Mouse (Mus musculus) thymus, postnatal 36 days (tissue): ENCODE results near the gene Glmp.
"Not testable (repeated sequence)": the region's sequence is repeated elsewhere in the genome, so short reads cannot be mapped to it uniquely, and the experiment has no call there.

Experiments
- DNase-seq, 2 experiments: peaks; one replicate each; pipeline ENCODE4 v3.0.0; 2022; ENCODE audit warnings: mixed read lengths in 2 of 2

Glmp gene

DNA sequence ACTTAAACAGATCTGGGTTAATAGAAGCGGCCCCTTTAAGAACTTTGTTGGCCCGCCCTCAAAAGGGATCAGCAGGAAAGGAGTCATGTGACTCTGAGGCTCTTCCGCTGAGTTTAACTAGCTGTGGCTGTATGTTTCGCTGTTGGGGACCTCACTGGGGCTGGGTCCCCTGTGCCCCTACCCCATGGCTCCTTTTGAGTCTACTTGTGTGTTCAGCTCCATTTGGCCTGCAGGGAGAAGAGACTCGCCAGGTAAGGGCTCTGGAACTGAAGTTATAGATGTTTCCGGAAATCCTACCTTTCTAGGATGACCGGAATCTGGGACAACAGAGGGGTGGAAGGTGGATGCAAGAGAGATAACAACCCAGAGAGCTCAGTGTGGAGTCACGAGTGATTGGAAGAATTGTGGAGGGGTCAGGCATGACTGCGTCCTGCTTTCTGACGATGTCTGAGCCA is at the start of gene Glmp:
Gene Glmp, plus strand, starts transcription at position 73 of the 455 bp plus-strand sequence.
- DNase-seq: peak; percentile 37 to 49

DNA sequence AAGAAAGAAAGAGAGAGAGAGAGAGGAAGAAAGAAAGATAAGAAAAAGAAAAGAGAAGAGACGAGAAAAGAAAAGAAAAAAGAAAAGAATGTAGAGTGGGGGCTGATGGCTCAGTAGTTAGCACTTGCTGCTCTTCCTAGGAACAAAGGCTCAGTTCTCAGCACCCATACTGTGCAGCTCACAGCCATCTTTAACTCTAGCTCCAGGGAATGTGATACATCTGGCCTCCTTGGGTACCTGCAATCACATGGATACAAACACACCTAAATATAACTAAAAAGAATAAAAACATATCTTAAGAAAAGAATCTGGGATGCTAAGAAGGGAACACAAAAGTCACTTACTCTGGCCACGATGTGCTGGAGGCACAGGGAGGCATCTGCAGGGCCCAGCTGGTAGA is 48.7 kb upstream of the Glmp start:
- no peak for DNase-seq

DNA sequence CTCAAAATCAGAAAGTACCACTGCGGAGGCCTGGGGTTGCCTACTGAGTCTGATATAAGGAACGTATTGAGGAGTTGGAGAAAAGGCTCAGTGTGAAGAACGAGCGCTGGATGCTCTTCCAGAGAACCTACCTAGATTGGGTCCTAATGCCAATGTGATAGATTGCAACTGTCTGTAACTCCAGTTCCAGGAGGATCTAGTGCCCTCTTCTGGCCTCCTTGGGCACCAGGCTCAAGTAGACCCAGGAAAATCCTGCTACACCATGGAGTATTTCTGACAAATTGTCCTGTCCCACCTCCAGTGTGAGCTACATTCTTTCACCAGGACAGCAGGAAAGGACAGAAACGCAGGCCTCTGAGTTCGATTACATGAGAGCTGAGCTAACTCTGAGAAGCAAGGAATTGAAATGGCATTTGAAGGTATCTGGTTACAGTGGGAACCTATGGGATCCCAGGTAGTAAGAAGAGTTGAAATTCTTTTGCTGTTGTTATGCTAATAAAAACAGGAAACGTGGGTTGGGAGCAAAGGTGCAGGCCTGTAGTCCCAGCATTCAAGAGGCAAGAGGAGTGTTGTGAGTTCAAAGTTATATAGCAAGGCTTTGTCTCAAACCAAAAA is 48.2 kb upstream of the Glmp start:
- DNase-seq: no peak

DNA sequence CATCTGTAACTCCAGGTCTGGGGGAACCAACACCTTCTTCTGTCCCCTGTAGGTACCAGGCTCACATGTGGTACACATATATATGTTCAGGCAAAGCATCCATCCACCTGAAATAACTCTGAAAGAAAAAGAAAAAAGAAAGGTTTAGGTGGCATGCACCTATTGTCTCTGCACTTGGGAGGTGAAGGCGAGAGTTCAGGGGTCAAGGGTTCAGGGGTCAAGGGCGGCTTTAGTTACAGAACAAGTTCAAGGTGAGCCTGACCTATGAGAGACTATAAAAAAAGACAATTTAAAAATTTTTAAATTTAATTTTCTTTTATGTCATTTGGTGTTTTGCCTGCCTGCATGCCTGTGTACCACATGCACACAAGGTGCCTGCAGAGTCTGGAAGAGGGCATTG is 44.8 kb upstream of the Glmp start:
- DNase-seq: no peak

DNA sequence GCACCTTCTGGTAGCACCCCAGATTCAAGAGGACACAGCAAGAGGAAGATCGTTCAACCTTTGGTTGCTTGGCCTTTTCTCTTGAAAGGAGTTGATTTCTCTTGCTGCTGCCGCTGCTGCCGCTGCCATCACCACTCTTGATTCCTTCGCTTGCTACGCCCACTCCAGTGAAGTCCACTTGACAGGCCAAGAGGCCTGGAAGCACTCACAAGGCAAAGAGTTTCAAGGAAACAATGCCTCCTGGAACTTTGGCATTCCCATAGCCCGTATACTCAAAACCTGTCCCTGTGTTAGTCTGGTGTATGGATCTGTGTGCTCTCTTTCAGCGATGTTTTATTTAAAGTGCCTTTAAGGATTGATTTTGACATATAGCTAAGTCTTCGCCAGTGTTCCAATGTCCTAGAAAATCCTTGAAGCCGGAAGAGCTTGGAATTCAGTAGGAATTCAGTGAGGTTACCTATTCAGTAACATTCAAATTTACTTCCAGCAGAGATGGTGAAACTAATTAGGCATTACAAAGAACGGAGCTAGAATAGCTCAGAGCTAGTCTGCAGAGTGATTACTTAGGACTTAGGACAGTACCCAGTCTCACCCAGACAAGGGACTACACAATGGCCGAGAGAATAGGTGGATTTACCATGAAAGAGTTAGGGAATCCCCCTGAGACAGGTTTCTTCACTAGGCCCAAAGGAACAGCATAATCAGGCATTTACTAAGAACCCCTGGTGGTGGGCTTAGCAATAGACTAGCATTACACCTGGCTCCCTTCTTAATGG is 43.5 kb upstream of the Glmp start:
- not testable (repeated sequence) for DNase-seq

DNA sequence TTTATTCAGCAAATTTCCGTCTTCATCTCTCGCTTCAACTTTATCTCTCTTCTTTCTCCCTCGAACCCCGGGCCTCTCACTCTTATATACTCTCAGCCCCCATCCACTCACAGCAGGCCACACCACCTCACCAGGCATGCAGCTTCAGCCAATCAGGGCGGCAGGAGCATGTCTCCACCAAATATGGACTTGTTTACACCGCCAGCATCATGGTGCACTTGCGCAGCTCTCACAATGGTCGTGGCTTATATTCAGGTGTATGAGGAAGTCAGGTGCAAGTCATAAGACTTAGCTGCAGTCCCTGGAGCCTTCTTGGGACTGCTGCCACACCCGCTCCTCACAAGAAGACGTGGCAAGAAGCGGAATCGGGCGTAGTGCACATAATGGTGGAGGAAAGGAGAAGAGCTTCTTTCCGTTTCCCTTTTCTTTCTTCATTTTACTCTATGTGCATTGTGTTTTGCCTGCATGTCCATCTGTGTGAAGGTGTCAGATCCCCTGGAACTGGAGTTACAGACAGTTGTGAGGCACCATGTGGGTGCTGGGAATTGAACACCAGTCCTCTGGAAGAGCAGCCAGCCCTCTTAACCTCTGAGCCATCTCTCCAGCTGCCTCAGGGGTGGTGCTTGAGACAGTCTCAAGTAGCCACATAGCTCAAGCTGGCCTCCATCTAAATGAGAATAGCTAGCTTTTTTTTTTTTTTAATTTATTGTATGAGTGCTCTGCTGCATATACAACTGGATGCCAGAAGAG is 39.8 kb upstream of the Glmp start:
- DNase-seq: not testable (repeated sequence)

DNA sequence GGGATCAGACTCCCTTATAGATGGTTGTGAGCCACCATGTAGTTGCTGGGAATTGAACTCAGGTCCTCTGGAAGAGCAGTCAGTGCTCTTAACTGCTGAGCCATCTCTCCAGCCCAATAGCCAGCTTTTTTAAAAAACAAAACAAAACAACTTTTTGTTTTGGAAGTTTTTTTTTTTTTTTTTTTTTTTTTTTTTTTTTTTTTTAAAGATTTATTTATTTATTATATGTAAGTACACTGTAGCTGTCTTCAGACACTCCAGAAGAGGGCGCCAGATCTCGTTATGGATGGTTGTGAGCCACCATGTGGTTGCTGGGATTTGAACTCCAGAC is 39.3 kb upstream of the Glmp start:
- DNase-seq: not testable (repeated sequence)

DNA sequence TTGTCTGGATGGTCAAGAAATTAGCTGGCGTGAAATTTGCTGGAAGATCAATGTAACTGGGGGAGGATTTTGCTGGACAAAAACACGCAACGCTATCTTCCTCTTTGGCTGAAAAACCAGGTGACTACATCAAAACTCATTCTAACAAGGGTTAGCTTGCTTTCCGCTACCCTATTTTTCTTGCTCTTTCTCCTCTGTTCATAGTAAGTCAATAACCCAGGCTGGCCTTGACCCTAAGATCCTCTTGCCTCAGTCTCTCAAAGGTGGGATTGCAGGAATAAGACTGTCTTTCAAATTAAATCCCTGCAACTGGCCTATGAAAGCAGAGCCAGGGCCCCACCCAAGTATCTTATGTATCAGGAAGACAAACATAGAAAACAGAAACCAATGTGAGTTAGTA is 37.7 kb upstream of the Glmp start, which contains the start of gene Gm38392:
Gene Gm38392, minus strand, starts transcription at position 101 of the 400 bp plus-strand sequence.
- no peak for DNase-seq

DNA sequence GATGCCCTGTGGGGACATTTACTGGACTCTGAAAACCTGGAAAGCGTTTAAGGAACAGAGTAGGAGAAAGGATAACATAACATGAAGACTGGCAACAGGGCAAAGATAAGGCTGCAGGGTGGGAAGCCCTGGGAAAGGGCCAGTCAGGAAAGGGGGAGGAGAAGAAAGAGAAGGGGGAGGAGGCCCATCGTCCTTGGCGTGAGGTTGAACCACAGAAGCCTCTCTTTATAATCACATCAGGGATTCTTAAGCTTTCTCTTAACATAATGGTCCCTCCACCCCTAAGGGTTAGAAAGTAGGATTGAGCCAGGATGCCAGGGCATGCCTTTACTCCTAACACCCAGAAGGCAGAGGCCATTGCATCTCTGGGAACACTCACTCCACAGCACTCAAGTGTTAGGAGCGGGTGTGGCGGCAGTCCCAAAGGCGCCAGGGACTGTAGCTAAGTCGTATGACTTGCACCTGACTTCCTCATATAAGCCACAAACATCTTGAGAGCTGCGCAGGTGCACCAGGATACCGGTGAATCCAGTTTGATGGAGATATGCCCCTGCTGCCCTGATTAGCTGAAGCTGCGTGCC is 36.6 kb upstream of the Glmp start:
- DNase-seq: not testable (repeated sequence)

DNA sequence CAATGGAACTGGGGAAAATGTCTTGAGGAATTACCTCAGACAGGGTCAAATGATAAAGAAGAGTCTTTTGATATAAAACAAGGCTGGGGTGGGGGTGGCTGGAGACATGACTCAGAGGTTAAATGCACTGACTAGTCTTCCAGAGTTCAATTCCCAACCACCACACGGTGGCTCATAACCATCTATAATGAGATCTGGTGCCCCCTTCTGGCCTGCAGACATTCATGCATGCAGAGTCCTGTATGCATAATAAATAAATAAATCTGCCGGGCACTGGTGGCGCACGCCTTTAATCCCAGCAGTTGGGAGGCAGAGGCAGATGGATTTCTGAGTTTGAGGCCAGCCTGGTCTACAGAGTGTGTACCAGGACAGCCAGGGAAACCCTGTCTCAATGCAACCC is 32.9 kb upstream of the Glmp start:
- DNase-seq: peak; percentile 18 to 26

DNA sequence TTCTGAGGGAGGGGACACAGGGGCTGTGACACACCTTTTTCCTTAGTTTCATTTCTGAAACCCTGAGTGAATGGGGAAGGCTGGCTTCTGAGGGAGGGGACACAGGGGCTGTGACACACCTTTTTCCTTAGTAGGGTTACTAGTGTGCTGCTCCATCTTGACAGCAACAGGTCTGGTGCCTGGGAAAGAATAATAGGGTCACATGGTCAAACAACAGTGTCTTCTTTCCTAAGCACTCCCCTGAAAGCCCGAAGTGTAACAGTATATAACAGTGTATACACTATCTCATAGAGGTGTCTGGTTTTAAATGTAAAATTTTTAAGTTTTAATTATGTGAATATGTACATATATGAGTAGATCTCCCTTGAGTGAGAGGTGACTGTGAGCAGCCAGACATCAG is 29.6 kb upstream of the Glmp start:
- DNase-seq: not testable (repeated sequence)

DNA sequence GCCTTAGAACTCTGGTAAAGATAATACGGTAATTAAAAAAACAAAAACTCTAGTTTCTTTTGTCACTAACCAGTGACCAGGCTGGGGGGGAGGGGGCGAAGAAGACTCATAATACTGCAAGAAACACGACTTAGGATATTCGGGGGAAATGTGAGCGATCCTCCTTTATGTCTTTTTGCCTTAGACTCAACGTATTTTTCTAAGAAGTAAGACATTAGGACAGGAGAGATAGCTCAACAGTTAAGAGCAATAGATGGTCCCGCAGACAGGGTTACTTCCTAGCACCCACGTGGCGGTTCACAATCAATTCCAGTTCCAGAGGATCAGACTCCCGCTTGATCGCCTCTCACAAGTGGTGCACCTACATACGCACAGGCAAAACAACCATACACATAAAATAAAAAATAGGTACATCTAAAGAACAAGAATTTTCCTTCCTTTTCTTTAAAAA is 28.7 kb upstream of the Glmp start:
- no peak for DNase-seq

DNA sequence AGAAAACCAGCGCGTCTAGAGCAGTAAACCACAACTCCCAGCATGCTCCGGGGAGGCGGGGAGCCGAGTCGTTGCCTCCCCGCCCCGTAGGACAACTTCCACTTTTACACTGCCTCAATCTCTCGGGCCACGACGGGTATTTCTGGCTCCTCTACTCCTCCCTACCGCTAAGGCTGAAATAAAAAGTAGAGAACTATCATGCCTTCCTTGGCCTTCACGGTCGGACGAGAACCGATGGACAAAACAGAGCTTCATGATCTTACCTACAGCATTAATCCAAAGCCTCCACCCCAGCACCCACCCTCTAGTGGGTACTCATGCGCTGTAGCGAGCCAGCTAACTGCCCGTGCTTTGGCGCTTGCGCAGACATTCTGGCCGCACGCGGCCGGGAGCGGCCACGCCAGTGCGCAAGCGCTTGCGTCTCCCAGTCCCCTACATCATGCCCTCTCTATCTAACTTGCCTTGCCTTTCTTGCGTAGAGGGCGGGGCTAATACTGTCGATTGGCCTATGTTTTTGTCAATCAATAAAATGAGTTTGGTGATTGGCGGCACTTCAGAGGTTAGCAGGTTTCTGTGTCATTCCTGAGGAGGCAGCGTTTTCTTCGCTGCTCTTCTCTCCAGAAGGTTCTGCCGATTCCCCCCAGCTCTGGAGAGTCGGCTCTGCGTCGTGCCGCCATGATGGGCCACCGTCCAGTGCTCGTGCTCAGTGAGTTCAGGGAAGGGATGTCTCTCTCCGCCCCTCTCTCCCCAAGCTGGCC is 28.1 kb upstream of the Glmp start, which contains the start of the genes Tsacc and Cct3:
Gene Tsacc, minus strand, starts transcription at position 439 of the 758 bp plus-strand sequence.
Gene Cct3, plus strand, starts transcription at position 556 of the 758 bp plus-strand sequence.
- peak; percentile 91 to 96 for DNase-seq

DNA sequence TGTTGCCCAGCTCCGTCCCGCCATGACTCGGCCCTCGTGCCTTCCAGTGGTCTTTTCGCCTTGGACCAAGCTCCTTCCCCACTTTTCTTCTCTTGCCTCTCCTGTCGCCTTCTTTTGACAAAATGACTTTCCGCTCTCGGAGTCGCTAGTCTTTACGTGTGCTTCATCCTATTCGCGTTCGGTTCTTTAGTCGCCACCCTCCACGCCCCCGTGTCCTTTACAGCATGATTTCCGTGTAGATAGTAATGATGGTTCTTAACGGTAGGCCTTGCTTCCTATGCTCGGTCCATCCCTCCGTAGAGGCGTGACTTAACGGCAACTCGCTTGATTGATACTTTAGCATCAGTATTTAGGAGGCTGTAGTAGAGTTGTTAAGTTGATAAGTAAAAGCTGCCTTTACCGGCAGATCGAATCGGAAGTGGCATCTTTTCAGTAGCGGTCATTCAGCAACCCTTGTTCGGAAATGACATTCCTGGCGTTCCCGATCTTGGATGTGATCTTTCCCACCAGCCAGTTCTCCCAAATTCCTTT is 27.4 kb upstream of the Glmp start:
- DNase-seq: no peak

DNA sequence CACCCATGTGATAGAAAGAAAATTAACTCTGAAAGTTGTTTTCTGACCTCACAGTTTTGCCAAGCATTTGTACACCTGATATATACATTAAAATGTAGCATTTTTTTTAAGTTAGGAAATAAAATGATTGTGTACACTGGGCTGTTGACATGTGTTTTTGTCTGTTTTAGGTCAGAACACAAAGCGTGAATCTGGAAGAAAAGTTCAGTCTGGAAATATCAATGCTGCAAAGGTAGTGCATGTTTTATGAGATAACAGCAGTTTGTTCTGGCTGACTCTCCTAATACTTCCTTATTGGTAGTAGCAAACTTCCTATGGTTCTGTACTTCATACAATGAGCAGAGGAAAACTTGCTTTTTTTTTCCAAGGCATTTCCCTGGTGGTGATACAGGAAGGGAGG is 25.7 kb upstream of the Glmp start:
- DNase-seq: no peak

DNA sequence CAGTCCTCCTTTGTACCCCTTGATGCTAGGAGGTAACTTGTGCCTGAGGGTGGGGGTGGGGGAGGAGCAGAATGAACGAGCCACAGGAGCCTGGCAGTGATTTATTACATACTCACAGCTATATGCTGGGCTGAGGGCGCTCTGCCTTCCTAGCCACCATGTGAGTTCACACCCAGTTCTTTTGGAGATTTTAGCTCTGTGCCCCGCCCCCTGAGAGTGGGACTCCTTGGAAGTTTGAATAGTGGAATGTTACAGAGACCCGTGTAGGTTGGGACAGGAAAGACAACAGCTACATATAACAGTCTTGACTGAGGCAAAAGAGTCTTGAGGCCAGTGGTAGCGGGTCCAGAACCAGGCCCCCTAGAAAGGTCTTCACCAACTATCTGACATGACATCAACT is 4.1 kb downstream of the Glmp start:
- DNase-seq: no peak

DNA sequence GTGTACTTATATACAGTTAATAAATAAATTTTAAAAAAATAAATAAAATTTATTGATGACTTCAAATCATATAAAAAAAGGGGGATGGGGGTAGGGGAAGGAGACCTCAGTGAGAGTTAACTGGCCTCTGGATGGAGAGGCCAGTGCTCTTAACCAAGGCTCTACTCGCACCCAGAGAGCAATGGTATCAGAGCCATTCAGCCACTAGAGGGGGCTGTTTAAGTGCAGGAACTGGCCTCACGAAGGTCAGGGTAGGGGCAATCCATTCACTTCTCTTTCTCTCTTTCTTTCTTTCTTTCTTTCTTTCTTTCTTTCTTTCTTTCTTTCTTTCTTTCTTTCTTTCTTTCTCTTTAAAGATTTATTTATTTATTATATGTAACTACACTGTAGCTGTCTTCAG is 6.5 kb downstream of the Glmp start:
- peak; percentile 39 to 50 for DNase-seq

DNA sequence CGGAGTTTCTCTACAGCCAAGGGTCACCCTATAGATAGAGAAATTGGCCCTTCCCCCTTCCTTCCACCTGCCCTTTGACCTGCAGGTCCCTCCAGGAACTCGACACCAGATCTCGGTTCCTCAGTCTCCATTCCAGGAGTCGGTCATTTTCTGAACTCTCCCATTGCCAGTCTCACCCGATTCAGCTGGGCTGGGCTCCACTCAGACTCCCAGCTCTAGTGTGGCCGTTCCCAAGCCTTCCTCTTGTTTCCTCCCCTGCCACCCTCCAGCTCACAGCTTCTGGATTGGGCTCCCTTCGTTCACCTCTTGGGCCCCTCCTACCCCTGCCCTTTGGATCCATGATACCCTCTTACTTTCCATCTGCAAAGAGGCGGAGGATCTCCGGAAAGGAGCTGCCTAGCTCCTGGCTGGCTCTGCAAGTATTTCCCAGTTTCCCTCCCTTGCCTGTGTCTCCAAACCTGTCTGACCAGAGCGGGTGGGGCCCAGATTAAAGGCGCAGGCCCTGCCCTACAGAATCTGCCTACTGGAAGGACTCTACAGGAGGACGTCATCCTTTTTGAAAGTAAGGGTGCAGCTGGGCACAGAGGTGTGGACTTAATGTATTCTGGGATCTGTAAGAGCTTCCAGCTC is 9.3 kb downstream of the Glmp start:
- no peak for DNase-seq

DNA sequence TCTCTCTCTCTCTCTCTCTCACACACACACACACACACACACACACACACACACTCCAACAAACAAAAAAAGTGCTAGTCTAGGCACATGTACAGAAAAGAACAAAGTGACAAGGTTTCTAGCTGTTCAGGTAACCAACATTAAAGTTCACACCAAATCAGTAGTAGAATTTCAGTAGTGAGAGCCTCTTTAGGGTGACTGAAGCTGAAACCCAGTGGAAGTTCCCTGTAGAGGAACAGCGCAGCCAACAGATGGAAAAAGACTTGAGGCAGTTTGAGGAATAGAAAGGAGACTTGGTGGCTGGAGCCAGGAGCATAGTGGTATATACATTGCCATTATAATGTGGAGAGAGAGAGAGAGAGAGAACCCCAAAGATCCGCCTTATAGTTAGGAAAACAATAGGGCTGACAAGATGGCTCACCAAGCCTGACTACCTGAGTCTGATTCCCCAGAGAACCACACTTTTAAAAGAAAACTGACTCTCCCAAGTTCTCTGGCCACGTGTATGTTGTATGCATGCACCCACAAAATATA is 10.1 kb downstream of the Glmp start:
- no peak for DNase-seq

DNA sequence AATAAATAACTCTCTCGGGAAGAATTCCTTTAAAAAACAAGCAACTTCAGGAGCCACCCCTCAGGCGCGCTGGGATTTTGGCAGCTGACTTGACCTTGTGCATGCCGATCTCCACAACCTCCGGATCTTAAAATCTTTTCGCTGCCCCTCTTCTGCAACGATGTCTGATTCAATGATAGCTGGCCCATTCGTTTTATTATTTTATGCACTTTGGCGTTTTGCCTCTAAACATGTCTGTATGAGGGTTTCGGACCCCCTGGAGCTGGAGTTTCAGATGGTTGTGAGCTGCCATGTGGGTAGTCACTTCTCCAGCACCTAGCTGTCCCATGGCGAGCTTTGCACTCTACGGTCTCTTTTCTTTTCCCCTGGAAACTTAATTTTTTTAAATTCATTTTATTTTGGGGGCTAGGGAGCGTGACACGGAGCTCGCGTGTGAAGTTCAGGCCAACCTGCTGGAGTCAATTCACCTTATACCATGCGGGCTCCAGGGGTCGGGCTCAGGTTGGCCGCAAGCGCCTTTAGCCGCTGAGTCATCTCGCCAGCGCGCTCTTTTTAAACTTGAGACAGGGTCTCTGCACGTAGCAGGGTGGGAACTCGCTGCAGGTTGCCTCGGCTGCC is 10.7 kb downstream of the Glmp start:
- peak in 1 of 2 experiments; percentile 15 for DNase-seq
